Mouse (Mus musculus): ENCODE results near the gene Rfxank. TPM values are rescaled to one million over a fixed set of nuclear protein-coding genes. Genes with fewer than 3 reads are reported as not detected.

The Rfxank gene
- total and polyA plus RNA-seq, 2 experiments: 13.6 to 27.8 TPM

- Histone ChIP-seq H3K27me3 (ENCODE audit: control insufficient read depth, insufficient read depth, low read length) (peaks cover 19% of the 10 kb centered on the region), H3K36me3 (ENCODE audit: control insufficient read depth, insufficient read depth, low read length) (no peaks in the 10 kb centered on the region), H3K27ac (replicated peaks; ENCODE audit: insufficient read depth, low read depth, low read length) (no peak overlapping the region), H3K9ac (ENCODE audit: low read depth, low read length) (no peak overlapping the region), H3K79me2 (ENCODE audit: control insufficient read depth, insufficient read depth, low read length) (no peaks in the 10 kb centered on the region), H3K4me3 (ENCODE audit: insufficient read depth, low read depth, low read length) (no peak overlapping the region), H3K4me1 (ENCODE audit: control insufficient read depth, insufficient read depth, low read length) (no peaks in the 10 kb centered on the region)
- WGBS: 22% methylated on average over 6 of the region's 6 CpGs
- TF ChIP-seq CTCF (IDR thresholded peaks at IDR 0.05; ENCODE audit: low read depth, low read length) (no peak), POLR2A (IDR thresholded peaks at IDR 0.05; ENCODE audit: extremely low read depth, insufficient read depth, low read length) (no peak)
- no peak for DNase-seq (ENCODE audit: extremely low read depth, low read depth, low spot score)
Measured at GRCm38 (mm10) chr8:70114488-70114887, 24.5 kb downstream of the Rfxank start.

- no peaks in the 10 kb centered on the region for H3K79me2 ChIP-seq (ENCODE audit: control insufficient read depth, insufficient read depth, low read length)
- H3K4me1 ChIP-seq (ENCODE audit: control insufficient read depth, insufficient read depth, low read length): no peaks in the 10 kb centered on the region
- no peak overlapping the region for H3K27ac ChIP-seq (replicated peaks; ENCODE audit: insufficient read depth, low read depth, low read length)
- peaks cover 15% of the 10 kb centered on the region for H3K27me3 ChIP-seq (ENCODE audit: control insufficient read depth, insufficient read depth, low read length)
- H3K36me3 ChIP-seq (ENCODE audit: control insufficient read depth, insufficient read depth, low read length): no peaks in the 10 kb centered on the region
- WGBS: 10% methylated on average over 43 of the region's 43 CpGs
- no peak overlapping the region for H3K4me3 ChIP-seq (ENCODE audit: insufficient read depth, low read depth, low read length)
- DNase-seq (ENCODE audit: extremely low read depth, low read depth, low spot score): no peak
- no peak for TF ChIP-seq CTCF (IDR thresholded peaks at IDR 0.05; ENCODE audit: low read depth, low read length)
- TF ChIP-seq POLR2A (IDR thresholded peaks at IDR 0.05; ENCODE audit: extremely low read depth, insufficient read depth, low read length): no peak
- H3K9ac ChIP-seq (ENCODE audit: low read depth, low read length): no peak overlapping the region
Measured at GRCm38 (mm10) chr8:70112401-70113016, 26.4 kb downstream of the Rfxank start.

GRCm38 (mm10) chr8:70111192-70111795 lies 27.7 kb downstream of the Rfxank start:
- peaks cover 15% of the 10 kb centered on the region for H3K27me3 ChIP-seq (ENCODE audit: control insufficient read depth, insufficient read depth, low read length)
- 54% methylated on average over 23 of the region's 23 CpGs for WGBS
- no peaks in the 10 kb centered on the region for H3K79me2 ChIP-seq (ENCODE audit: control insufficient read depth, insufficient read depth, low read length)
- no peaks in the 10 kb centered on the region for H3K36me3 ChIP-seq (ENCODE audit: control insufficient read depth, insufficient read depth, low read length)
- H3K4me3 ChIP-seq (ENCODE audit: insufficient read depth, low read depth, low read length): no peak overlapping the region
- TF ChIP-seq POLR2A (IDR thresholded peaks at IDR 0.05; ENCODE audit: extremely low read depth, insufficient read depth, low read length): no peak
- no peak for TF ChIP-seq CTCF (IDR thresholded peaks at IDR 0.05; ENCODE audit: low read depth, low read length)
- no peak overlapping the region for H3K9ac ChIP-seq (ENCODE audit: low read depth, low read length)
- H3K4me1 ChIP-seq (ENCODE audit: control insufficient read depth, insufficient read depth, low read length): no peaks in the 10 kb centered on the region
- no peak overlapping the region for H3K27ac ChIP-seq (replicated peaks; ENCODE audit: insufficient read depth, low read depth, low read length)
- no peak for DNase-seq (ENCODE audit: extremely low read depth, low read depth, low spot score)

GRCm38 (mm10) chr8:70110451-70110850 lies 28.5 kb downstream of the Rfxank start:
- no peaks in the 10 kb centered on the region for H3K79me2 ChIP-seq (ENCODE audit: control insufficient read depth, insufficient read depth, low read length)
- H3K27ac ChIP-seq (replicated peaks; ENCODE audit: insufficient read depth, low read depth, low read length): no peak overlapping the region
- no peak overlapping the region for H3K9ac ChIP-seq (ENCODE audit: low read depth, low read length)
- no peak overlapping the region for H3K4me3 ChIP-seq (ENCODE audit: insufficient read depth, low read depth, low read length)
- TF ChIP-seq CTCF (IDR thresholded peaks at IDR 0.05; ENCODE audit: low read depth, low read length): no peak
- 66% methylated on average over 2 of the region's 2 CpGs for WGBS
- no peaks in the 10 kb centered on the region for H3K36me3 ChIP-seq (ENCODE audit: control insufficient read depth, insufficient read depth, low read length)
- no peak for DNase-seq (ENCODE audit: extremely low read depth, low read depth, low spot score)
- no peaks in the 10 kb centered on the region for H3K4me1 ChIP-seq (ENCODE audit: control insufficient read depth, insufficient read depth, low read length)
- peaks cover 15% of the 10 kb centered on the region for H3K27me3 ChIP-seq (ENCODE audit: control insufficient read depth, insufficient read depth, low read length)

DNA sequence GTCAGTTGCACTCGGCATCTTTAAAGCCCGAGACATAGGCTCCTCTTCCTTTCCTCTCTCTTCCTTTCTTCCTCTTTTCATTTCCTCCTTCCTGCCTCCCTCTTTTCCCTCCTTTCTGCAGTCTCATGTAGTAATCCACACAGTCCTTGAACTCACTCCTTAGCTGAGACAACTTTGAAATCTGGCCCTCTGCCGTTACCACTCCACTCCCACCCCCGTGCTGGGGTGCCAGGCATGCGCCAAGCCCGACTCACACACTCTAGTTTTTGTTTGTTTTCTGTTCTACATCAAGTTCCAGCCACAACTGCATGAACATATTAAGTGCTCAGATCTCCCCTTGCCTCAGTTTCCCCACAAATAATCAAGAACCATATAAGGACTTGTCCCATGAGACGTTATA lies 34.0 kb downstream of the Rfxank start:
- DNase-seq (ENCODE audit: extremely low read depth, low read depth, low spot score): no peak
- H3K79me2 ChIP-seq (ENCODE audit: control insufficient read depth, insufficient read depth, low read length): no peaks in the 10 kb centered on the region
- WGBS: 67% methylated on average over 7 of the region's 7 CpGs
- H3K4me3 ChIP-seq (ENCODE audit: insufficient read depth, low read depth, low read length): no peak overlapping the region
- TF ChIP-seq CTCF (IDR thresholded peaks at IDR 0.05; ENCODE audit: low read depth, low read length) (no peak), POLR2A (IDR thresholded peaks at IDR 0.05; ENCODE audit: extremely low read depth, insufficient read depth, low read length) (no peak)
- H3K36me3 ChIP-seq (ENCODE audit: control insufficient read depth, insufficient read depth, low read length): no peaks in the 10 kb centered on the region
- H3K27me3 ChIP-seq (ENCODE audit: control insufficient read depth, insufficient read depth, low read length): no peaks in the 10 kb centered on the region
- H3K27ac ChIP-seq (replicated peaks; ENCODE audit: insufficient read depth, low read depth, low read length): no peak overlapping the region
- no peaks in the 10 kb centered on the region for H3K4me1 ChIP-seq (ENCODE audit: control insufficient read depth, insufficient read depth, low read length)
- no peak overlapping the region for H3K9ac ChIP-seq (ENCODE audit: low read depth, low read length)

GRCm38 (mm10) chr8:70104506-70104905 lies 34.4 kb downstream of the Rfxank start:
- no peaks in the 10 kb centered on the region for H3K4me1 ChIP-seq (ENCODE audit: control insufficient read depth, insufficient read depth, low read length)
- WGBS: 10% methylated on average over 6 of the region's 6 CpGs

More at GRCm38 (mm10) chr8:70104506-70104905, 34.4 kb downstream of the Rfxank start:
- Histone ChIP-seq H3K79me2 (ENCODE audit: control insufficient read depth, insufficient read depth, low read length) (no peaks in the 10 kb centered on the region), H3K9ac (ENCODE audit: low read depth, low read length) (no peak overlapping the region), H3K36me3 (ENCODE audit: control insufficient read depth, insufficient read depth, low read length) (no peaks in the 10 kb centered on the region), H3K27me3 (ENCODE audit: control insufficient read depth, insufficient read depth, low read length) (no peaks in the 10 kb centered on the region), H3K4me3 (ENCODE audit: insufficient read depth, low read depth, low read length) (no peak overlapping the region), H3K27ac (replicated peaks; ENCODE audit: insufficient read depth, low read depth, low read length) (no peak overlapping the region)
- peak; percentile 94 for TF ChIP-seq CTCF (IDR thresholded peaks at IDR 0.05; ENCODE audit: low read depth, low read length)
- no peak for TF ChIP-seq POLR2A (IDR thresholded peaks at IDR 0.05; ENCODE audit: extremely low read depth, insufficient read depth, low read length)
- DNase-seq (ENCODE audit: extremely low read depth, low read depth, low spot score): peak; percentile 43
